Mouse (Mus musculus) cerebellum, postnatal 4 days (tissue): ENCODE data around the gene Fxyd7.

ENCODE experiments used
- DNase-seq, 2 experiments: peaks; one replicate each; pipeline ENCODE4 v3.0.0; 2022; ENCODE audit warnings: low spot score in 2 of 2, mixed read lengths in 1 of 2

The Fxyd7 gene

GRCm38 (mm10) chr7:31008175-31008574, 43.1 kb downstream of the Fxyd7 start:
- DNase-seq = no peak

GRCm38 (mm10) chr7:31007775-31008174, 43.5 kb downstream of the Fxyd7 start:
- DNase-seq = no peak

- DNase-seq = no peak
These were observed 48.6 kb downstream of the Fxyd7 start for GRCm38 (mm10) chr7:31002650-31003049.

- DNase-seq = peak in 1 of 2 experiments; percentile 36
These were observed 50.7 kb downstream of the Fxyd7 start for GRCm38 (mm10) chr7:31000505-31001020.

- DNase-seq = no peak
These were observed 54.8 kb downstream of the Fxyd7 start for GRCm38 (mm10) chr7:30996491-30996890.

GRCm38 (mm10) chr7:30993986-30994385, 57.3 kb downstream of the Fxyd7 start:
- DNase-seq = no peak
